Mouse (Mus musculus) MEL (cell line): ENCODE results near the gene Mlx. TPM values are rescaled to one million over a fixed set of nuclear protein-coding genes. Genes with fewer than 3 reads are reported as not detected.
A peak's percentile ranks its signal among the peaks of the same experiment; 100 is the strongest.

Source experiments
- DNase-seq: peaks from one replicate; pipeline ENCODE4 v3.0.0; 2011; ENCODE audit warnings: low read depth, low spot score
- H3K27ac ChIP-seq: 2 replicates; pipeline ENCODE4 v1.5.1; 2012; ENCODE audit warnings: low read depth, mild to moderate bottlenecking, control low read depth, low read length, moderate library complexity; ENCODE audit not compliant: control insufficient read depth
- H3K27me3 ChIP-seq, 2 experiments: fragments of 150-350 bp in 1 of 2; sonication (generic) in 1 of 2; 2 replicates each; pipeline ENCODE4 v1.6.1; 2012; ENCODE audit warnings: low read length in 2 of 2, mild to moderate bottlenecking in 2 of 2, improper control_type of control experiment in 1 of 2, moderate library complexity in 1 of 2; ENCODE audit not compliant: insufficient read depth in 2 of 2, control insufficient read depth in 1 of 2
- H3K36me3 ChIP-seq, 2 experiments: 2 replicates each; pipeline ENCODE4 v1.6.1; 2012 to 2014; ENCODE audit warnings: low read length in 2 of 2, improper control_type of control experiment in 1 of 2, inconsistent platforms in 1 of 2, mild to moderate bottlenecking in 1 of 2; ENCODE audit not compliant: insufficient read depth in 2 of 2, control insufficient read depth in 1 of 2
- H3K4me1 ChIP-seq, 2 experiments: fragments of 150-350 bp in 1 of 2; sonication (generic) in 1 of 2; 2 replicates each; pipeline ENCODE4 v1.6.1; 2012; ENCODE audit warnings: low read length in 2 of 2, improper control_type of control experiment in 1 of 2, mild to moderate bottlenecking in 1 of 2; ENCODE audit not compliant: insufficient read depth in 2 of 2, control insufficient read depth in 1 of 2
- H3K4me3 ChIP-seq, 2 experiments: fragments of 150-350 bp in 1 of 2; sonication (generic) in 1 of 2; 2 replicates each; pipeline ENCODE4 v1.5.1; 2012; ENCODE audit warnings: low read depth in 2 of 2, low read length in 2 of 2, mild to moderate bottlenecking in 2 of 2, moderate library complexity in 2 of 2, control low read depth in 1 of 2, improper control_type of control experiment in 1 of 2; ENCODE audit not compliant: control insufficient read depth in 1 of 2, insufficient read depth in 1 of 2
- H3K79me2 ChIP-seq: 2 replicates; pipeline ENCODE4 v1.6.1; 2012; ENCODE audit warnings: mild to moderate bottlenecking, low read length, moderate library complexity; ENCODE audit not compliant: control insufficient read depth, poor library complexity, insufficient read depth
- H3K9ac ChIP-seq: 2 replicates; pipeline ENCODE4 v1.6.1; 2012; ENCODE audit warnings: low read depth, mild to moderate bottlenecking, control low read depth, low read length, moderate library complexity; ENCODE audit not compliant: control insufficient read depth, poor library complexity, severe bottlenecking
- H3K9me3 ChIP-seq: fragments of 150-350 bp; sonication (generic); replicated peaks from 2 replicates; pipeline ENCODE4 v1.6.1; 2012; ENCODE audit warnings: mild to moderate bottlenecking, low read length, improper control_type of control experiment, moderate library complexity; ENCODE audit not compliant: insufficient read depth
- BHLHE40 ChIP-seq: IDR thresholded peaks from 2 replicates; pipeline ENCODE4 v1.6.1; 2012; ENCODE audit warnings: low read depth, mild to moderate bottlenecking, inconsistent platforms, low read length, improper control_type of control experiment, borderline replicate concordance
- CTCF ChIP-seq, 3 experiments: IDR thresholded peaks in 2 of 3; conservative IDR thresholded peaks in 1 of 3; 2 replicates each; pipeline ENCODE4 v1.5.1; 2011 to 2012; ENCODE audit warnings: low read length in 3 of 3, low read depth in 2 of 3, mild to moderate bottlenecking in 2 of 3, improper control_type of control experiment in 1 of 3, inconsistent platforms in 1 of 3, mixed read lengths in 1 of 3, moderate library complexity in 1 of 3; ENCODE audit not compliant: control insufficient read depth in 1 of 3, insufficient read depth in 1 of 3, poor library complexity in 1 of 3, severe bottlenecking in 1 of 3
- ELF1 ChIP-seq: IDR thresholded peaks from 2 replicates; pipeline ENCODE4 v1.6.1; 2014; ENCODE audit warnings: low read depth, mild to moderate bottlenecking, inconsistent platforms, low read length, improper control_type of control experiment, moderate library complexity
- ETS1 ChIP-seq: IDR thresholded peaks from 2 replicates; pipeline ENCODE4 v1.6.1; 2012; ENCODE audit warnings: low read depth, mild to moderate bottlenecking, inconsistent platforms, low read length, improper control_type of control experiment, moderate library complexity
- HCFC1 ChIP-seq: IDR thresholded peaks from 2 replicates; pipeline ENCODE4 v1.6.1; 2012; ENCODE audit warnings: low read depth, mild to moderate bottlenecking, inconsistent platforms, low read length, improper control_type of control experiment, moderate library complexity
- JUND ChIP-seq: IDR thresholded peaks from 2 replicates; pipeline ENCODE4 v1.6.1; 2011; ENCODE audit warnings: low read depth, mild to moderate bottlenecking, improper control_type of control experiment, low read length
- MAFK ChIP-seq: IDR thresholded peaks from 2 replicates; pipeline ENCODE4 v1.6.1; 2011; ENCODE audit warnings: low read depth, mild to moderate bottlenecking, low read length, improper control_type of control experiment, borderline replicate concordance
- MAZ ChIP-seq: IDR thresholded peaks from 2 replicates; pipeline ENCODE4 v1.6.1; 2012; ENCODE audit warnings: low read depth, mild to moderate bottlenecking, inconsistent platforms, low read length, improper control_type of control experiment
- MEF2A ChIP-seq: IDR thresholded peaks from 2 replicates; pipeline ENCODE4 v1.6.1; 2014; ENCODE audit warnings: low read depth, mild to moderate bottlenecking, inconsistent platforms, low read length, improper control_type of control experiment; ENCODE audit not compliant: poor library complexity, insufficient replicate concordance, severe bottlenecking; ENCODE audit errors: extremely low read depth
- MXI1 ChIP-seq: IDR thresholded peaks from 2 replicates; pipeline ENCODE4 v1.6.1; 2011; ENCODE audit warnings: mild to moderate bottlenecking, low read depth, low read length, improper control_type of control experiment
- MYB ChIP-seq: IDR thresholded peaks from 2 replicates; pipeline ENCODE4 v1.6.1; 2011; ENCODE audit warnings: mild to moderate bottlenecking, low read depth, low read length, improper control_type of control experiment
- MYC ChIP-seq: IDR thresholded peaks from 2 replicates; pipeline ENCODE4 v1.6.1; 2011; ENCODE audit warnings: low read depth, mild to moderate bottlenecking, low read length, improper control_type of control experiment, moderate library complexity
- RAD21 ChIP-seq: IDR thresholded peaks from 2 replicates; pipeline ENCODE4 v1.6.1; 2011; ENCODE audit warnings: mild to moderate bottlenecking, low read depth, low read length, improper control_type of control experiment
- RCOR1 ChIP-seq: IDR thresholded peaks from 2 replicates; pipeline ENCODE4 v1.6.1; 2012; ENCODE audit warnings: low read depth, mild to moderate bottlenecking, inconsistent platforms, low read length, improper control_type of control experiment
- TBP ChIP-seq: IDR thresholded peaks from 2 replicates; pipeline ENCODE4 v1.8.0; 2011; ENCODE audit warnings: low read depth, low read length, improper control_type of control experiment
- TCF12 ChIP-seq: IDR thresholded peaks from 2 replicates; pipeline ENCODE4 v1.6.1; 2014; ENCODE audit warnings: low read depth, mild to moderate bottlenecking, inconsistent platforms, low read length, improper control_type of control experiment, moderate library complexity
- UBTF ChIP-seq: IDR thresholded peaks from 2 replicates; pipeline ENCODE4 v1.6.1; 2012; ENCODE audit warnings: low read depth, mild to moderate bottlenecking, inconsistent platforms, low read length, improper control_type of control experiment, moderate library complexity, borderline replicate concordance; ENCODE audit not compliant: insufficient read depth
- USF1 ChIP-seq: IDR thresholded peaks from 2 replicates; pipeline ENCODE4 v1.6.1; 2014; ENCODE audit warnings: low read depth, mild to moderate bottlenecking, inconsistent platforms, low read length, improper control_type of control experiment, moderate library complexity
- ZC3H11A ChIP-seq: IDR thresholded peaks from 2 replicates; pipeline ENCODE4 v1.6.1; 2012; ENCODE audit warnings: low read depth, mild to moderate bottlenecking, inconsistent platforms, low read length, improper control_type of control experiment
- ZKSCAN1 ChIP-seq: IDR thresholded peaks from 2 replicates; pipeline ENCODE4 v1.6.1; 2012; ENCODE audit warnings: low read depth, mild to moderate bottlenecking, inconsistent platforms, low read length, improper control_type of control experiment, moderate library complexity
- polyA plus RNA-seq, 2 experiments: library from polyadenylated mRNA; stranded (reverse) in 1 of 2; unstranded in 1 of 2; fragments of >175 nt in 1 of 2; fragments of >200 nt in 1 of 2; gene quantifications; 2 replicates each; pipeline versions ENCODE4 v1.2.1 to v1.2.4; 2012; ENCODE audit warnings: low replicate concordance in 2 of 2, low read depth in 1 of 2; ENCODE audit not compliant: insufficient read length in 2 of 2, insufficient read depth in 1 of 2, missing spikeins in 1 of 2
- total RNA-seq: library from RNA; depleted of rRNA; stranded (reverse); fragments of 300-350 nt; gene quantifications from 2 replicates; pipeline ENCODE4 v1.2.3, GENCODE M21; 2012

The Mlx gene
- total and polyA plus RNA-seq, 3 experiments: 57.5 to 75.9 TPM; not detected in 1

- H3K4me3 ChIP-seq: no peak overlapping the region; a peak in 1 of 4 replicates
- H3K9ac ChIP-seq: peak overlapping the region; percentile 81
- H3K4me1 ChIP-seq: peaks cover 6 to 21% of the 10 kb centered on the region in 2 experiments
- no peaks in the 10 kb centered on the region for H3K9me3 ChIP-seq
- peak overlapping the region; percentile 66 for H3K27ac ChIP-seq
- no peaks in the 10 kb centered on the region for H3K27me3 ChIP-seq
- peaks cover 23% of the 10 kb centered on the region for H3K79me2 ChIP-seq
- DNase-seq: no peak
- peaks cover 4 to 18% of the 10 kb centered on the region in 2 experiments; a peak in 3 of 4 replicates for H3K36me3 ChIP-seq
- TF ChIP-seq ETS1 (no peak), MAZ (no peak)
These were observed 778 bp upstream of the Mlx start for GRCm38 (mm10) chr11:101086323-101086674.

- peaks cover 21% of the 10 kb centered on the region for H3K79me2 ChIP-seq
- H3K9ac ChIP-seq: peak overlapping the region; percentile 81
- peak overlapping the region; percentile 17 for H3K27ac ChIP-seq
- H3K9me3 ChIP-seq: no peaks in the 10 kb centered on the region
- no peak for DNase-seq
- H3K4me3 ChIP-seq: peak overlapping the region; percentile 77 to 80
- H3K27me3 ChIP-seq: no peaks in the 10 kb centered on the region
- TF ChIP-seq ZKSCAN1 (no peak), JUND (no peak), MEF2A (no peak), HCFC1 (no peak), UBTF (no peak), TBP (no peak), TCF12 (no peak), BHLHE40 (no peak), ELF1 (no peak), MXI1 (no peak), CTCF (IDR thresholded peaks at IDR 0.05 in 2 of 3, conservative IDR thresholded peaks at IDR 0.05 in 1 of 3; ENCODE audit: control insufficient read depth in 1 of 3, insufficient read depth in 1 of 3, low read depth in 2 of 3, low read length in 3 of 3, poor library complexity in 1 of 3, severe bottlenecking in 1 of 3) (no peak), ZC3H11A (no peak), MYC (no peak), USF1 (no peak; the same call in 1 of the 2 replicates), MYB (no peak), MAFK (no peak), RAD21 (no peak), RCOR1 (no peak)
- H3K36me3 ChIP-seq: peaks cover 8 to 15% of the 10 kb centered on the region in 2 experiments
- H3K4me1 ChIP-seq: peaks cover 4 to 19% of the 10 kb centered on the region in 2 experiments
These were observed 592 bp downstream of the Mlx start for GRCm38 (mm10) chr11:101087682-101088055.
